Mouse (Mus musculus) lung, postnatal 0 days (tissue): ENCODE data around the gene Samd10.

Experiments
- CTCF ChIP-seq: IDR thresholded peaks from 2 replicates; pipeline ENCODE4 v1.5.1; 2016; ENCODE audit warnings: antibody characterized with exemption, mild to moderate bottlenecking
- EP300 ChIP-seq: IDR thresholded peaks from 2 replicates; pipeline ENCODE4 v1.6.1; 2016; ENCODE audit warnings: antibody characterized with exemption, mild to moderate bottlenecking, control low read depth

- no peak for TF ChIP-seq CTCF
- no peak for TF ChIP-seq EP300
Observed at GRCm38 (mm10) chr2:181584411-181584942, 14.5 kb downstream of the Samd10 start, which contains the start of gene Uckl1.
